Mouse (Mus musculus): ENCODE results near the gene Rnf216. TPM values are rescaled to one million over a fixed set of nuclear protein-coding genes. Genes with fewer than 3 reads are reported as not detected.

Gene Rnf216
- polyA plus RNA-seq, 1 experiment from 2014 or later = 14.4 TPM

DNA sequence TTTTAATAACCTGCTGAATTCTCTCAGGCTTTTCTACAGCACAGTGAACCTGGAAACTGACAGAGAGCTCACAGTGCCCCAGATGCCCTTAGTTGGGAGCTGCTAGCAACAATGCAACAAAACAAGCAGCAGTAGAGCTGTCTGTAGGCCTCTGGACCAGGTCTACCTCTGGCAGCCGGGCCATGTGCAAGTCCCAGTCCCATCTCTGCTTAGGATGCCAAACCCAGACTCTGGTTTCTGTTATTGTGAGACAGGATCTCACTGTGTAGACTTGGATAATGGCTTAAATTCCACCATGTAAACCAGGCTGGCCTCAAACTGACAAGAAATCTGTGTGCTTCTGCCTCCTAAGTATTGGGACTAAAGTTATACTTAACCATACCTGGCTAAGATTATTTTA is 11.2 kb downstream of the Rnf216 start:
- Histone ChIP-seq H3K4me2 (peak overlapping the region; percentile 9; the same call in 1 of the 2 replicates), H3K4me1 (replicated peaks) (peaks cover 44% of the 10 kb centered on the region), H3K27me3 (no peaks in the 10 kb centered on the region), H3K27ac (peak overlapping the region; percentile 71), H3K9ac (peak overlapping the region; percentile 50), H3K4me3 (replicated peaks) (no peak overlapping the region), H3K9me3 (replicated peaks) (no peaks in the 10 kb centered on the region), H3K36me3 (peaks cover 6% of the 10 kb centered on the region; the same call in 1 of the 2 replicates)
- no peak for DNase-seq
- whole genome bisulfite sequencing (ENCODE audit: insufficient replicate concordance) = 77% methylated on average over 1 of the region's 1 CpGs
- ATAC-seq (ENCODE audit: low read depth) = no peak

DNA sequence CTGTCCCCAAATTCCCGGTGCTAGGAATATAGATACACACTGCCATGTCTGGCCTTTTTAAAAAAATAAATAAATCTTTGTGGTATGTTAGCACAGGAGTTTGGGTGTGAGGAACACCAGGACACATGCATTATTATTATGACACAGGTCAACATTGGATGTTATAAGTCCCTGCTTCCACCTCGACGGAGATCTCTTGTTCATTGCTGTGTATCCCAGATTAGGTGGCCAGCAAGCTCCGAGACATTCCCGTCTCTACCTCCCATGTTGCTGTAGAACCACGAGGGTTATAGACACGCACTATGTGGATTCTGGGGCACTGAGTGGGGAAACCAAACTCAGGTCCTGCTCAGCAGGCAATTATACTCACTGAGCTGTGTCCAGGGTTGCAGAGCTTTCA is 17.5 kb downstream of the Rnf216 start:
- no peak overlapping the region for H3K27ac ChIP-seq
- H3K4me1 ChIP-seq (replicated peaks) = peaks cover 7% of the 10 kb centered on the region
- no peaks in the 10 kb centered on the region for H3K9me3 ChIP-seq (replicated peaks)
- no peak overlapping the region for H3K9ac ChIP-seq
- H3K4me3 ChIP-seq (replicated peaks) = no peak overlapping the region
- 85% methylated on average over 7 of the region's 7 CpGs for WGBS (ENCODE audit: insufficient replicate concordance)
- DNase-seq (no peak), ATAC-seq (ENCODE audit: low read depth) (no peak)
- no peaks in the 10 kb centered on the region for H3K27me3 ChIP-seq
- no peak overlapping the region for H3K4me2 ChIP-seq
- peaks cover 40% of the 10 kb centered on the region for H3K36me3 ChIP-seq

GRCm38 (mm10) chr5:143092891-143093290 is 19.9 kb downstream of the Rnf216 start:
- Histone ChIP-seq H3K27me3 (no peaks in the 10 kb centered on the region), H3K9me3 (replicated peaks) (no peaks in the 10 kb centered on the region), H3K4me3 (replicated peaks) (no peak overlapping the region), H3K4me2 (no peak overlapping the region), H3K9ac (no peak overlapping the region), H3K4me1 (replicated peaks) (no peaks in the 10 kb centered on the region), H3K27ac (no peak overlapping the region), H3K36me3 (peaks cover 58% of the 10 kb centered on the region)
- WGBS (ENCODE audit: insufficient replicate concordance) = 67% methylated on average over 3 of the region's 3 CpGs
- DNase-seq (no peak), ATAC-seq (ENCODE audit: low read depth) (no peak)

DNA sequence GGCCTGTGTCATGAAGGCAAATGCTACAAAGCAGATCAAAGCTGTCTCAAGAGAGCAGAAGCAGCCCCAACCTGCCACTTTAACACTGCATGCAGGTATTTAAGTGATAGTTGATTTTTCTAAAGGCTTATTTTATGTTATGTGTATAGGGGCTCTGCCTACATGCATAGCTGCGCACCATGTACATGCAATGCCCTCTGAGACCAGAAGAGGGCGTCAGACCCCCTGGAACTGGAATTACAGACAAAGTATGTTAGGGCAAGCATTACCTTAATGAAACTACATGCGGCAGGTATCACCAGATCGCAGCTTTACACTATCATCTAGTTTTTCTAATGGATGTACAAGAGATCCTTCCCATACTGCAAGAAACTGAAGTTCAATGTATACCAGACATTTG is 27.9 kb downstream of the Rnf216 start:
- Histone ChIP-seq H3K4me3 (replicated peaks) (no peak overlapping the region), H3K27me3 (no peaks in the 10 kb centered on the region), H3K36me3 (peaks cover 92% of the 10 kb centered on the region), H3K4me1 (replicated peaks) (no peaks in the 10 kb centered on the region), H3K4me2 (no peak overlapping the region), H3K9ac (no peak overlapping the region), H3K27ac (no peak overlapping the region), H3K9me3 (replicated peaks) (no peaks in the 10 kb centered on the region)
- no peak for ATAC-seq (ENCODE audit: low read depth)
- DNase-seq = peak; percentile 27
- 59% methylated on average over 4 of the region's 4 CpGs for WGBS (ENCODE audit: insufficient replicate concordance)

DNA sequence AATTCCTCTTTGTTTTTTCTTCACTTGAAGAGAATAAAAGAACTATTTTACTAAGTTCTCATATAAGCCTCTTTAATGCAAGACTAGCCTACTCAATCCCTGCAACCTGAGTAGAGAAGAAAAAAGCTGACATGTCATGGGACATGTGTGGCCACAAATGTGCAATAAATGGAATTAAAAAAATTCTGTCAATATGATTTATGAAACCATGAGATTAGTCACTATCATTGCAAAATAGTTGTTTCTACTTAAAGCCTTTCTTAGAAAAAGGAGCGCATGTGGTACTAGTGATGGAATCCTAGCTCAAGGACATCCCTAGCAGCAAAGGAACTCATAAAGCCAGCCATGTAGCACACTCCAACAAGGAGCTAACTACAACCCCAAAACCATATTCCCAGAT is 33.0 kb downstream of the Rnf216 start:
- Histone ChIP-seq H3K27me3 (no peaks in the 10 kb centered on the region), H3K27ac (no peak overlapping the region), H3K36me3 (peaks cover 92% of the 10 kb centered on the region), H3K4me2 (no peak overlapping the region), H3K4me3 (replicated peaks) (no peak overlapping the region), H3K9ac (no peak overlapping the region), H3K4me1 (replicated peaks) (peaks cover 8% of the 10 kb centered on the region), H3K9me3 (replicated peaks) (no peaks in the 10 kb centered on the region)
- WGBS (ENCODE audit: insufficient replicate concordance) = 92% methylated on average over 1 of the region's 1 CpGs
- DNase-seq (no peak), ATAC-seq (ENCODE audit: low read depth) (no peak)

DNA sequence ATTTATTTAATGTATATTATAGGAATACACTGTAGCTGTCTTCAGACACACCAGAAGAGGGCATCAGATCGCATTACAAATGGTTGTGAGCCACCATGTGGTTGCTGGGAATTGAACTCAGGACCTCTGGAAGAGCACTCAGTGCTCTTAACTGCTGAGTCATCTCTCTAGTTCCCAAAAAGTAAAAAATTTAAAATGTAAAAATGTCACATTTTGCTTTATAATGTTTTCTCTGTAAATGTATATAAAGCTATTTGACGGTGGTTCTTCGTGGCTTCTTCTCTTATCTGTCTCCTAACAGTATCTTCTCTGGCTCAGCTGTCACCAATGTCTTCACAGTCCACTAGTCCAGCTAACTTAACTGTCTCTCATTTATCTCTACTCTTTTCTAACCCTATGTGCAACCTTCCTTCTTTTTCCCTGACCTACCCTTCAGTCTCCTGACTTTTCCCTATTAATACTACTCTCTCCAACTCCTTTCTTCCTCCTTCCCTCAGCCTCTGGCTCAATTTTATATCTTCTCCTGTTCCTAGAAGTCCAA is 36.1 kb downstream of the Rnf216 start:
- Histone ChIP-seq H3K36me3 (peaks cover 91% of the 10 kb centered on the region), H3K27ac (peak overlapping the region; percentile 2; the same call in 1 of the 2 replicates), H3K27me3 (no peaks in the 10 kb centered on the region), H3K4me1 (replicated peaks) (peaks cover 8% of the 10 kb centered on the region), H3K9ac (no peak overlapping the region), H3K4me3 (replicated peaks) (no peak overlapping the region), H3K4me2 (no peak overlapping the region), H3K9me3 (replicated peaks) (no peaks in the 10 kb centered on the region)
- 44% methylated on average over 3 of the region's 3 CpGs for WGBS (ENCODE audit: insufficient replicate concordance)
- peak; percentile 58; the same call in 1 of the 2 replicates for ATAC-seq (ENCODE audit: low read depth)
- no peak for DNase-seq

DNA sequence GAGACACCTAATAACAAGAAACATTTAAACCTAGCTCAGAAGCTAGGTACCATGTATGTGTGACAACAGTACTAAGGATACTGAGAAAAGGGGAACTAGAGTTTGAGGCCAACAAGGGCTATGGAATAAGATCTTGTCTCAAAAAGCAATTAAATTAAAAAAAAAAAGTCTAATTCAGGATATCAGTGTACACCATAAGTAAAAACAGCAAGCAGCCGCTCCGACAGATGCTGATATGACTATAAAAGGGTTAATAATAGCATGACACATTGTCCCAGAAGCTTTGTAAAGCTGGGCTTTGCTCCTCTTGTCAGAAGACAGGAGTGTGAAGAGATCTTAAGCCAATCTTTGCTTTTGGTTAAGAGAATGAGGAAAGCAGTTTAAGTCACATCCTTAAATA is 36.8 kb downstream of the Rnf216 start:
- 85% methylated on average over 2 of the region's 2 CpGs for whole genome bisulfite sequencing (ENCODE audit: insufficient replicate concordance)
- ATAC-seq (ENCODE audit: low read depth) (no peak), DNase-seq (no peak)
- H3K4me3 ChIP-seq (replicated peaks) = no peak overlapping the region
- no peak overlapping the region for H3K9ac ChIP-seq
- no peak overlapping the region for H3K4me2 ChIP-seq
- H3K27ac ChIP-seq = no peak overlapping the region
- peaks cover 8% of the 10 kb centered on the region for H3K4me1 ChIP-seq (replicated peaks)
- no peaks in the 10 kb centered on the region for H3K27me3 ChIP-seq
- peaks cover 91% of the 10 kb centered on the region for H3K36me3 ChIP-seq
- H3K9me3 ChIP-seq (replicated peaks) = no peaks in the 10 kb centered on the region

GRCm38 (mm10) chr5:143069048-143069447 is 43.7 kb downstream of the Rnf216 start:
- H3K36me3 ChIP-seq = peaks cover 72% of the 10 kb centered on the region
- peak overlapping the region; percentile 86 for H3K27ac ChIP-seq
- H3K9ac ChIP-seq = peak overlapping the region; percentile 33; the same call in 1 of the 2 replicates
- no peak for DNase-seq
- no peak overlapping the region for H3K4me2 ChIP-seq
- H3K4me3 ChIP-seq (replicated peaks) = no peak overlapping the region
- H3K4me1 ChIP-seq (replicated peaks) = peaks cover 48% of the 10 kb centered on the region
- 53% methylated on average over 2 of the region's 2 CpGs for WGBS (ENCODE audit: insufficient replicate concordance)
- H3K27me3 ChIP-seq = no peaks in the 10 kb centered on the region
- no peaks in the 10 kb centered on the region for H3K9me3 ChIP-seq (replicated peaks)
- no peak for ATAC-seq (ENCODE audit: low read depth)

- Histone ChIP-seq H3K36me3 (peaks cover 73% of the 10 kb centered on the region), H3K9me3 (replicated peaks) (no peaks in the 10 kb centered on the region), H3K27ac (peak overlapping the region; percentile 86), H3K9ac (no peak overlapping the region), H3K27me3 (no peaks in the 10 kb centered on the region), H3K4me2 (no peak overlapping the region), H3K4me1 (replicated peaks) (peaks cover 48% of the 10 kb centered on the region), H3K4me3 (replicated peaks) (no peak overlapping the region)
- WGBS (ENCODE audit: insufficient replicate concordance) = 81% methylated on average over 3 of the region's 3 CpGs
- DNase-seq (no peak), ATAC-seq (ENCODE audit: low read depth) (no peak)
Measured at GRCm38 (mm10) chr5:143068382-143068781, 44.4 kb downstream of the Rnf216 start.

DNA sequence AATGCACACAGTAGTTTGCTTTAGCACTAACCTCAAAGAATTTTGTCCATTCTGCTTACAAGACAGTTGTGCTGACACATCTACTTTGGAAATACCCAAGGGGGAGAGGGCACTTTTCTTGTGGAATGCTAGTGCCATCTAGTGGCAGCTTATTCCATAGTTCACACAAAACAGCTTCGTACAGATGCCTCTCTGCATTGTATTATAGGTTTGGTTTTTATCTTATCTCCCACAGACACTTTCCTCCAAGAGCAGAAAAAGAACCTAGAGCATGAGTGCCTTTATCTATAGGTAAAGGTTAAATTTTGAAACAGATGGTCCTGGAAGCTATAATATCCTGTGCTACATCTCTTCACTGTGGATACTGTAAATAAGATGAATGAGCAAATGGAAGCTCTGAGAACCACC is 46.2 kb downstream of the Rnf216 start:
- no peak overlapping the region for H3K4me3 ChIP-seq (replicated peaks)
- ATAC-seq (ENCODE audit: low read depth) (peak; percentile 87), DNase-seq (peak; percentile 74)
- H3K36me3 ChIP-seq = peaks cover 74% of the 10 kb centered on the region
- H3K9ac ChIP-seq = peak overlapping the region; percentile 46
- WGBS (ENCODE audit: insufficient replicate concordance) = 0% methylated on average over 1 of the region's 1 CpGs
- H3K27me3 ChIP-seq = no peaks in the 10 kb centered on the region
- H3K4me1 ChIP-seq (replicated peaks) = peaks cover 65% of the 10 kb centered on the region
- H3K27ac ChIP-seq = peak overlapping the region; percentile 86
- H3K9me3 ChIP-seq (replicated peaks) = no peaks in the 10 kb centered on the region
- H3K4me2 ChIP-seq = peak overlapping the region; percentile 39

DNA sequence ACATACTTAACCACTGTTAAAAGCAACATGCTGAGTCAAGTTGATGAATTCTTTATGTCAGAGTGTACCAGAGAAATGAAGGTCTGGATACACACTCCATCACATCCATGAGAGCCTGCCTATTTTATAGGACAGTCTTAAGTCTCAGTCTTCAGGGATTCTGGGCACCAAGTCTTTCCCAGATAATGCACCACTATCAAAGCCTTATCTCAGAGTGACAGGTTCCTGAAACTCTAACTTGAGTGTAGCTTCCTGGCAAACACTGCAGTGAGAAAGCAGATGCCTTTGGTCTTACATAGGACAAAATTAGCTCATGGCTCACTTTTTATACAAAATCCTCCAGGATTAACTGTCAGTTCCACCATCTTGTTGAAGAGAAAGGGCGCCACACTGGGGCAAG is 46.7 kb downstream of the Rnf216 start:
- peak; percentile 75 for ATAC-seq (ENCODE audit: low read depth)
- peaks cover 75% of the 10 kb centered on the region for H3K36me3 ChIP-seq
- peak overlapping the region; percentile 82 for H3K27ac ChIP-seq

DNA sequence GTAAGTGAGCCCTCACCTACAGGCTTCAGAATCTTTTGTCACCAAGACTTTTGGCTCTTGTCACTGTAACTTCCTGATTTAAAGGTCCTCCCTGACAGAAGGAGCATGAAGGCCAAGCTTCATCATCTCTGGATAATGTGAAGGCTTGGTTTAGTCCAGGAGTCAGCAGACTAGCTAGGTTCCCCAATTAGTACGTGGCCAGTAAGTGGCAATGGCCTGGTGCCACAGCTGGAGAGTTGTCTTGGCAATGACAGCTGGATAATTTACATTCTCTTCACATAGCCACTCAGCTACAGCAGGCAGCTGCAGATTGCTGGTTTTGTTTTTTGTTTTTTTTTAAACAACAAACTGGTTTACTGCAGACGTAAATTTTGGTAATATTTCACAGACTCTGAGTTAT is 47.6 kb downstream of the Rnf216 start:
- Histone ChIP-seq H3K27ac (peak overlapping the region; percentile 71), H3K4me2 (no peak overlapping the region), H3K27me3 (no peaks in the 10 kb centered on the region), H3K9me3 (replicated peaks) (no peaks in the 10 kb centered on the region), H3K36me3 (peaks cover 73% of the 10 kb centered on the region), H3K9ac (peak overlapping the region; percentile 40), H3K4me3 (replicated peaks) (no peak overlapping the region), H3K4me1 (replicated peaks) (peaks cover 78% of the 10 kb centered on the region)
- DNase-seq (no peak), ATAC-seq (ENCODE audit: low read depth) (no peak)
- WGBS (ENCODE audit: insufficient replicate concordance) = 92% methylated on average over 2 of the region's 2 CpGs

More for the DNA sequence above, 46.7 kb downstream of the Rnf216 start:
- Histone ChIP-seq H3K4me3 (replicated peaks) (no peak overlapping the region), H3K9ac (peak overlapping the region; percentile 14), H3K27me3 (no peaks in the 10 kb centered on the region), H3K4me1 (replicated peaks) (peaks cover 69% of the 10 kb centered on the region), H3K4me2 (peak overlapping the region; percentile 39), H3K9me3 (replicated peaks) (no peaks in the 10 kb centered on the region)
- 71% methylated on average over 1 of the region's 1 CpGs for WGBS (ENCODE audit: insufficient replicate concordance)
- DNase-seq = no peak
